Mouse (Mus musculus) hindbrain, postnatal 0 days (tissue): ENCODE measurements around the gene Slc8a2. TPM values are rescaled to one million over a fixed set of nuclear protein-coding genes. Genes with fewer than 3 reads are reported as not detected.

Experiments used
- ATAC-seq: fragments of 200-750 bp; cut with Nextera tagmentation; 2 replicates; pipeline ENCODE4 v1.8.0; 2017; ENCODE audit warnings: mild to moderate bottlenecking, moderate TSS enrichment, moderate library complexity
- DNase-seq: peaks from one replicate; pipeline ENCODE4 v3.0.0-alpha.2; 2015; ENCODE audit warnings: low spot score
- H3K27ac ChIP-seq: fragments of 300-500 bp; sonication (generic); 2 replicates; pipeline ENCODE4 v1.5.1; 2014; ENCODE audit warnings: mild to moderate bottlenecking
- H3K27me3 ChIP-seq: fragments of 300-500 bp; sonication (generic); 2 replicates; pipeline ENCODE4 v1.6.1; 2014; ENCODE audit warnings: low read length, mixed read lengths; ENCODE audit not compliant: insufficient read depth
- H3K36me3 ChIP-seq: fragments of 300-500 bp; sonication (generic); 2 replicates; pipeline ENCODE4 v1.6.1; 2014; ENCODE audit warnings: low read length, mixed read lengths; ENCODE audit not compliant: insufficient read depth
- H3K4me1 ChIP-seq: fragments of 300-500 bp; sonication (generic); 2 replicates; pipeline ENCODE4 v1.6.1; 2014; ENCODE audit warnings: antibody characterized with exemption, low read length, mixed read lengths; ENCODE audit not compliant: insufficient read depth
- H3K4me2 ChIP-seq: fragments of 300-500 bp; sonication (generic); 2 replicates; pipeline ENCODE4 v1.6.1; 2014; ENCODE audit warnings: low read depth, mild to moderate bottlenecking, low read length, moderate library complexity, mixed read lengths
- H3K4me3 ChIP-seq: fragments of 300-500 bp; sonication (generic); 2 replicates; pipeline ENCODE4 v1.5.1; 2014; ENCODE audit warnings: low read length
- H3K9ac ChIP-seq: fragments of 300-500 bp; sonication (generic); replicated peaks from 2 replicates; pipeline ENCODE4 v1.6.1; 2014; ENCODE audit warnings: mild to moderate bottlenecking, low read length, moderate library complexity, mixed read lengths
- H3K9me3 ChIP-seq: fragments of 300-500 bp; sonication (generic); 2 replicates; pipeline ENCODE4 v1.6.1; 2016; ENCODE audit warnings: low read length, mixed read lengths
- CTCF ChIP-seq: IDR thresholded peaks from 2 replicates; pipeline ENCODE4 v1.5.1; 2016; ENCODE audit warnings: antibody characterized with exemption, control low read depth, low read depth
- WGBS: fragments of 180-500 bp; shearing (Covaris S2); extraction: QIAGEN DNeasy Blood & Tissue Kit; methylation state at CpG from one replicate; pipeline ENCODE4 v1.1.7; 2014; 5-methylcytosine and 5-hydroxymethylcytosine counted together
- polyA plus RNA-seq: library from polyadenylated mRNA; unstranded; fragments of >200 nt; fragmentation: Nextera tagmentation; extraction: Ambion mirVana; gene quantifications from 2 replicates; pipeline ENCODE4 v1.2.1, GENCODE M21; 2015
- total RNA-seq: library from RNA; depleted of rRNA; stranded (reverse); fragments of >200 nt; gene quantifications from 2 replicates; pipeline ENCODE4 v1.2.3, GENCODE M21; 2014; rRNA removed

The Slc8a2 gene
- total and polyA plus RNA-seq, 2 experiments from 2014 or later: 1.2 to 79.4 TPM

GRCm38 (mm10) chr7:16204791-16205190 is 75.2 kb downstream of the Slc8a2 start:
- no peak for ATAC-seq
- Histone ChIP-seq H3K9me3 (no peaks in the 10 kb centered on the region), H3K36me3 (peaks cover 42% of the 10 kb centered on the region), H3K27me3 (no peaks in the 10 kb centered on the region), H3K4me3 (no peak overlapping the region), H3K4me2 (no peak overlapping the region), H3K27ac (no peak overlapping the region), H3K4me1 (no peaks in the 10 kb centered on the region), H3K9ac (no peak overlapping the region)
- TF ChIP-seq CTCF: no peak
- DNase-seq: no peak
- 80% methylated on average over 9 of the region's 9 CpGs for WGBS

- no peaks in the 10 kb centered on the region for H3K27me3 ChIP-seq
- no peak for TF ChIP-seq CTCF
- no peak overlapping the region for H3K4me2 ChIP-seq
- DNase-seq: no peak
- ATAC-seq: no peak
- no peak overlapping the region for H3K4me3 ChIP-seq
- 83% methylated on average over 7 of the region's 7 CpGs for WGBS
- H3K4me1 ChIP-seq: no peaks in the 10 kb centered on the region
- H3K27ac ChIP-seq: no peak overlapping the region
- H3K36me3 ChIP-seq: peaks cover 37% of the 10 kb centered on the region
- no peak overlapping the region for H3K9ac ChIP-seq
- H3K9me3 ChIP-seq: no peaks in the 10 kb centered on the region
These were observed 77.5 kb downstream of the Slc8a2 start for GRCm38 (mm10) chr7:16207076-16207475.

DNA sequence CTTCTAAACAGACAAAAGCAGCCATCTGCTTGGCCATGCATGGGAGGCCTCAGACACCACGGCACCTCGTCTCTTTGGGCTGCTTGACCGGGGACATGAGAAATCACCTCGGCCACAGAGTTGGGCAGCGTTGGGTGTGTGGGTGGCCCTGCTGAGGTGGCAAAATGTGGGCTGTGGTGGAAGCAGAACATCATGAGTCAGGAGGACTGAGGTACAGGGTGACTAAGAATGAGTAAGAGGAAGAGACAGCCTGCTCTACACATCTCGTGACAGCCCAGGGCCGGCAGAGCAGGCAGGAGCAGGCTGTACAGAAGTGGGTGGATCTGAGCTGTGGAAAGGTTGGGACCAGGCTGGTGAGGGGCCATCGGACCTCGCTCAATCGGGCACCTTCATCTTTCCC is 77.9 kb downstream of the Slc8a2 start:
- Histone ChIP-seq H3K4me3 (no peak overlapping the region), H3K4me2 (no peak overlapping the region), H3K36me3 (peaks cover 34% of the 10 kb centered on the region), H3K4me1 (no peaks in the 10 kb centered on the region), H3K9ac (no peak overlapping the region), H3K9me3 (no peaks in the 10 kb centered on the region), H3K27ac (no peak overlapping the region), H3K27me3 (no peaks in the 10 kb centered on the region)
- WGBS: 89% methylated on average over 10 of the region's 10 CpGs
- TF ChIP-seq CTCF: no peak
- no peak; the same call in 1 of the 2 replicates for ATAC-seq
- DNase-seq: no peak

DNA sequence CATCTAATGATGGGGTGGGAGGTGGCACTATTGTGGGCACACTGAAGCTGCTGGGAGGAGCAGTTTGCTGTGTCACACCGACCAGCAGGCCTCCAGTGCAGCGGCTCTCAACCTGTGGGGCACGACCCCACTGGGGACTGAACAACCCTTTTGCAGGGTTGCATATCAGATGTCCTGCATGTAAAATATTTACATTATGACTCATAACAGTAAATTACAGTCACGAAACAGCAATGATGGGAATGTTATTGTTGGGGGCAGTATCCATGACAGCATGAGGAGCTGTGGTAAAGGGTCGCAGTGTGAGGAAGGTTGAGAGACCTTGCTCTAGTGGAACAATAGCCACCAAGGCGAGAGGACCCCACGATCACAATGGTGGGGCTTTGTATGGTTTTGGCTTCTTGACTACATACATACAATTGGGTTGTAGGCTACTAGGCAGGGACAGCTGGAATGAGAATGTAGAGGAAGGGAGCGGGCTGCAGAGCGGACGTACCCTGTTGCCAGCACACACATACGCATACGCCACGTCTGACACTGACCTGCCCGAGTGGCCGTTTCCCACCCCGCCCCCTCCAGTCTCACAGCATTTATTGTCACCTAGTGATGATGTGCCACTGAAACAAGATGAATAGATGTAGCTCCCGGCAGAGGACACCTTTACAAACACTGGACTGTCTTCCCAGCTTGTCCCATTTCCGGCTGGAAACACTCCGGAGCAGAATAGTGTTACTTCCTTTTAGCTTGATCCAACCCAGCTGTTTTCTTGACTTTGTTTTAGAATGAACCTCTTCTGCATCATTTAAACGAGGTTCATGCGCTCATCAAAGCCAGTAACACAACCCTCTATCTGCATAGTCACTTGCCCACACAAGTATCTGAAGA is 79.4 kb downstream of the Slc8a2 start:
- TF ChIP-seq CTCF: no peak
- no peak for ATAC-seq
- H3K27me3 ChIP-seq: no peaks in the 10 kb centered on the region

More for the DNA sequence above, 79.4 kb downstream of the Slc8a2 start:
- H3K4me1 ChIP-seq: no peaks in the 10 kb centered on the region
- H3K27ac ChIP-seq: no peak overlapping the region
- no peak overlapping the region for H3K9ac ChIP-seq
- no peak for DNase-seq
- WGBS: 90% methylated on average over 21 of the region's 21 CpGs
- H3K4me3 ChIP-seq: no peak overlapping the region
- no peaks in the 10 kb centered on the region for H3K9me3 ChIP-seq
- H3K36me3 ChIP-seq: peaks cover 39% of the 10 kb centered on the region
- H3K4me2 ChIP-seq: no peak overlapping the region

Other genes starting within 250 kb of the Slc8a2 start
- gene Crx, start 249.9 kb upstream of the Slc8a2 start, total RNA-seq: not detected in 2 replicates
- gene Crx, start 249.9 kb upstream of the Slc8a2 start, polyA plus RNA-seq: not detected in 2 replicates
- gene Crxos, start 247.2 kb upstream of the Slc8a2 start, total RNA-seq: not detected in 2 replicates
- gene Crxos, start 247.2 kb upstream of the Slc8a2 start, polyA plus RNA-seq: 0.15 TPM in 1 of 2 replicates, not detected in the other
- gene Selenow, start 207.4 kb upstream of the Slc8a2 start, total RNA-seq: 501 and 566 TPM in 2 replicates
- gene Selenow, start 207.4 kb upstream of the Slc8a2 start, polyA plus RNA-seq: 1,894 and 2,002 TPM in 2 replicates
- gene Nop53, start 183.8 kb upstream of the Slc8a2 start, total RNA-seq: 76.5 and 82.1 TPM in 2 replicates
- 124 and 127 TPM in 2 replicates for gene Nop53, start 183.8 kb upstream of the Slc8a2 start, polyA plus RNA-seq
- gene Ehd2, start 162.3 kb upstream of the Slc8a2 start, total RNA-seq: 5.0 and 9.5 TPM in 2 replicates
- 4.4 and 5.3 TPM in 2 replicates for gene Ehd2, start 162.3 kb upstream of the Slc8a2 start, polyA plus RNA-seq
- gene Bicra, start 81.9 kb upstream of the Slc8a2 start, total RNA-seq: 6.2 and 8.5 TPM in 2 replicates
- 3.4 and 3.8 TPM in 2 replicates for gene Bicra, start 81.9 kb upstream of the Slc8a2 start, polyA plus RNA-seq
- 0.31 and 0.72 TPM in 2 replicates for gene Zfp541, start 68.0 kb upstream of the Slc8a2 start, total RNA-seq
- gene Zfp541, start 68.0 kb upstream of the Slc8a2 start, polyA plus RNA-seq: 0.15 and 0.24 TPM in 2 replicates
- 413 and 441 TPM in 2 replicates for gene Napa, start 31.4 kb upstream of the Slc8a2 start, total RNA-seq
- 253 and 256 TPM in 2 replicates for gene Napa, start 31.4 kb upstream of the Slc8a2 start, polyA plus RNA-seq
- 33.3 and 41.7 TPM in 2 replicates for gene Kptn, start 9.9 kb upstream of the Slc8a2 start, total RNA-seq
- 33.2 and 35.8 TPM in 2 replicates for gene Kptn, start 9.9 kb upstream of the Slc8a2 start, polyA plus RNA-seq
- gene Meis3, start 45.3 kb downstream of the Slc8a2 start, total RNA-seq: 76.6 and 81.3 TPM in 2 replicates
- gene Meis3, start 45.3 kb downstream of the Slc8a2 start, polyA plus RNA-seq: 77.5 and 84.6 TPM in 2 replicates
- 21.1 and 25.0 TPM in 2 replicates for gene Dhx34, start 92.2 kb downstream of the Slc8a2 start, total RNA-seq
- gene Dhx34, start 92.2 kb downstream of the Slc8a2 start, polyA plus RNA-seq: 9.1 and 9.4 TPM in 2 replicates
- gene C5ar2, start 114.3 kb downstream of the Slc8a2 start, total RNA-seq: 0.47 TPM in 1 of 2 replicates, not detected in the other
- gene C5ar2, start 114.3 kb downstream of the Slc8a2 start, polyA plus RNA-seq: 0.11 and 0.18 TPM in 2 replicates
- gene C5ar1, start 129.7 kb downstream of the Slc8a2 start, total RNA-seq: 1.4 and 1.9 TPM in 2 replicates
- gene C5ar1, start 129.7 kb downstream of the Slc8a2 start, polyA plus RNA-seq: 0.93 and 1.5 TPM in 2 replicates
- gene Inafm1, start 143.8 kb downstream of the Slc8a2 start, total RNA-seq: 56.0 and 71.3 TPM in 2 replicates
- 74.1 and 78.4 TPM in 2 replicates for gene Inafm1, start 143.8 kb downstream of the Slc8a2 start, polyA plus RNA-seq
- gene Ccdc9, start 157.0 kb downstream of the Slc8a2 start, total RNA-seq: 11.8 and 27.9 TPM in 2 replicates
- gene Ccdc9, start 157.0 kb downstream of the Slc8a2 start, polyA plus RNA-seq: 13.4 and 14.8 TPM in 2 replicates
- 51.0 and 55.8 TPM in 2 replicates for gene Bbc3, start 178.6 kb downstream of the Slc8a2 start, total RNA-seq
- gene Bbc3, start 178.6 kb downstream of the Slc8a2 start, polyA plus RNA-seq: 32.2 and 33.3 TPM in 2 replicates